ENCODE assay signal across 40 mouse cellular contexts in the genomic region with DNA sequence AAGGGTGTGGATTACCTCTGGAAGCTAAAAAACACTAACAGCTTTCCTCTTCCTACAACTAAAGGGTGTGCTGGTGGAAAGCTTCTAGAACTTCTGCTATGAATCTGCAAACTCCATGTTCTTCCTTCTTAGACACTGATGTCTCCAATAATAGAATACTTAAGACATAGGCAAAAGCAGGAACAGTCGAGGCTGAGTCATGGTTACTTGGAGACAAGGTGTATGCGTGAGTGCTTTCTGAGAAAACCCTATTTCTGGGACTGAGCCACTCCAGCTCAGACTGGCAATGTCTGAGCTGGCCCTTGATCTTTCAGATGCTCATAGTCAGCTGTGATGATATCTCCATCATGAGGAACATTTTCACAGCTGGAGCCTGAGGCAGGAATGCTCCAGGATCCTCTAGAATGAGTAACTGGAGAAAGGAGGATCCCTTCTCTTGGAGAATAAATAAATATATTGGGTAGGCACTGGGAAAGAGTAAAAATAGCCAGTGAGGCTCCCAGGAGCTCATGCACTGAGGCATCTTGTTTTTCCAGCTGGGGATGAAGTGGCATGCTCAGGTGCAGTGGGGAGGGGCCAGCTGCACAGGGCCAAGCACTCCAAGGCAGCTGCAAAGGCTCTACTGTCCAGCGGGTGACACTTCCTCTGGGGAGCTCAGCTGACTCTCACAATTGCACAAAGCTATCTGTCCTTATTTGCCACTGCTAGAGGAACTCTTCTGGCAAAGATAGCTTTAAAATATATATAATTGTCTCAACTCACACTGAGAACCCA. TPM values are rescaled to one million over a fixed set of nuclear protein-coding genes. Genes with fewer than 3 reads are reported as not detected.
DNase-seq lines count a peak whose midpoint lies in the region; ATAC-seq and TF ChIP-seq lines count a peak whose summit lies in the region.
"Had no signal": no experiment of that assay in that cellular context is flagged by ENCODE, and none has a peak within 500 bp of the region (broad histone marks: within the 10 kb centered on the region; RNA-seq: fewer than 3 reads in every experiment).

No protein-coding gene starts in this region.

- H3K27ac ChIP-seq in left cerebral cortex, adult 2 months = peak overlapping the region; percentile 47; the same call in 1 of the 2 replicates
- H3K27ac ChIP-seq in olfactory bulb, adult 2 months (ENCODE audit: insufficient read depth, low read depth, low read length) = peak overlapping the region; percentile 36; the same call in 1 of the 2 replicates
- H3K27ac ChIP-seq: embryonic facial prominence, embryonic 10.5 days; embryonic facial prominence, embryonic 15.5 days; forebrain, embryonic 13.5 days; heart, embryonic 13.5 days; hindbrain, embryonic 14.5 days; limb, embryonic 15.5 days; liver, embryonic 13.5 days; midbrain, embryonic 12.5 days; neural tube, embryonic 12.5 days had no signal

- DNase-seq in frontal cortex, postnatal 14 days (ENCODE audit: low spot score in 2 of 2) = no peak
- DNase-seq in left cerebral cortex, adult 2 months (ENCODE audit: extremely low spot score in 1 of 2, low spot score in 2 of 2) = no peak
- DNase-seq in left cerebral cortex, postnatal 10 days (ENCODE audit: extremely low spot score in 1 of 2, low spot score in 2 of 2) = no peak
- peak; percentile 26 to 33 for DNase-seq in right cerebral cortex, adult 2 months (ENCODE audit: low spot score in 2 of 2)
- DNase-seq in right cerebral cortex, postnatal 10 days (ENCODE audit: low spot score in 2 of 2) = no peak
- DNase-seq in spleen, postnatal 14 days (ENCODE audit: low spot score in 2 of 2) = no peak
- DNase-seq: adrenal gland, postnatal 25 days; cerebellum, adult 2 months; cerebellum, postnatal 14 days; heart, postnatal 10 days; kidney, postnatal 10 days; liver, embryonic 13.5 days; lung, adult 18-20 months; lung, postnatal 4 days; thymus, postnatal 14 days had no signal

- TF ChIP-seq POLR2A in olfactory bulb, adult 2 months (IDR thresholded peaks at IDR 0.05; ENCODE audit: insufficient read depth, low read depth, low read length) = no peak

- WGBS in olfactory bulb, adult 2 months = 59% methylated on average over 3 of the region's 3 CpGs

- intact Hi-C loops in left cerebral cortex, adult 2 months (cut with DNase I) = no loop called here
- intact Hi-C loops in left cerebral cortex, postnatal 10 days (cut with DNase I) = no loop called here

- TF ChIP-seq CTCF in left cerebral cortex, adult 2 months (IDR thresholded peaks at IDR 0.05) = no peak
- no peak for TF ChIP-seq CTCF in olfactory bulb, adult 2 months (IDR thresholded peaks at IDR 0.05; ENCODE audit: insufficient read depth, low read depth, low read length)

- H3K4me3 ChIP-seq in left cerebral cortex, adult 2 months = no peak overlapping the region
- no peak overlapping the region for H3K4me3 ChIP-seq in olfactory bulb, adult 2 months (ENCODE audit: insufficient read depth, low read depth, low read length)
- H3K4me3 ChIP-seq: embryonic facial prominence, embryonic 10.5 days; embryonic facial prominence, embryonic 15.5 days; forebrain, embryonic 13.5 days; heart, embryonic 13.5 days; limb, embryonic 15.5 days; liver, embryonic 13.5 days; megakaryocyte, embryonic 14.5 days; midbrain, embryonic 12.5 days; myocyte; neural tube, embryonic 12.5 days had no signal

- ATAC-seq in frontal cortex, adult (ENCODE audit: low TSS enrichment) = peak; percentile 86
- ATAC-seq: CD4-positive, CD25-positive, alpha-beta regulatory T cell, adult 4 months; forebrain, embryonic 13.5 days; intestine, postnatal 0 days; lung, postnatal 0 days had no signal

- H3K4me1 ChIP-seq in olfactory bulb, adult 2 months (ENCODE audit: control insufficient read depth, insufficient read depth, low read length) = peaks cover 2% of the 10 kb centered on the region; the same call in 1 of the 2 replicates
- H3K4me1 ChIP-seq: embryonic facial prominence, embryonic 10.5 days; embryonic facial prominence, embryonic 15.5 days; forebrain, embryonic 13.5 days; limb, embryonic 15.5 days; liver, embryonic 13.5 days; megakaryocyte, embryonic 14.5 days; midbrain, embryonic 12.5 days; neural tube, embryonic 12.5 days had no signal

RNA-seq across cellular contexts. Expression of gene Lce1m, which starts 4.7 kb away (rescaled TPM):
- not detected for total RNA-seq in left cerebral cortex, adult 2 months (2021)
- not detected for total RNA-seq in left cerebral cortex, postnatal 10 days (2021)
- polyA plus RNA-seq in olfactory bulb, adult 2 months (2012; ENCODE audit: insufficient read depth, insufficient read length, low replicate concordance, missing spikeins) = not detected in 2 replicates
- total RNA-seq: adrenal gland, adult 18-20 months; adrenal gland, postnatal 25 days; gastrocnemius, adult 8-10 months; heart, adult 8-10 months; heart, postnatal 10 days; hematopoietic stem cell, adult 5-6 weeks; layer of hippocampus, postnatal 10 days; left cerebral cortex, postnatal 36 days had no signal
- polyA plus RNA-seq: brain, embryonic 14.5 days; CD4-positive, CD25-positive, alpha-beta regulatory T cell, adult 4 months; cerebellum, adult 2 months; embryonic facial prominence, embryonic 10.5 days; forebrain, embryonic 13.5 days; gonadal fat pad, adult 2 months; heart, embryonic 13.5 days; hindbrain, embryonic 14.5 days; intestine, postnatal 0 days; liver, embryonic 13.5 days; lung, postnatal 0 days; midbrain, embryonic 12.5 days; midbrain, postnatal 0 days; myocyte; neural tube, embryonic 12.5 days; stomach, embryonic 14.5 days had no signal

RNA-seq across cellular contexts. Expression of gene Crct1, which starts 8.1 kb away (rescaled TPM):
- total RNA-seq in left cerebral cortex, adult 2 months (2021) = not detected
- total RNA-seq in left cerebral cortex, postnatal 10 days (2021) = not detected
- polyA plus RNA-seq in olfactory bulb, adult 2 months (2012; ENCODE audit: insufficient read depth, insufficient read length, low replicate concordance, missing spikeins) = not detected in 2 replicates
- total RNA-seq: adrenal gland, adult 18-20 months; adrenal gland, postnatal 25 days; gastrocnemius, adult 8-10 months; heart, adult 8-10 months; heart, postnatal 10 days; hematopoietic stem cell, adult 5-6 weeks; layer of hippocampus, postnatal 10 days; left cerebral cortex, postnatal 36 days had no signal
- polyA plus RNA-seq: CD4-positive, CD25-positive, alpha-beta regulatory T cell, adult 4 months; cerebellum, adult 2 months; embryonic facial prominence, embryonic 10.5 days; forebrain, embryonic 13.5 days; gonadal fat pad, adult 2 months; intestine, postnatal 0 days; liver, embryonic 13.5 days; lung, postnatal 0 days had no signal

RNA-seq across cellular contexts. Expression of gene Lce3f, which starts 31.6 kb away (rescaled TPM):
- not detected for total RNA-seq in left cerebral cortex, adult 2 months (2021)
- not detected for total RNA-seq in left cerebral cortex, postnatal 10 days (2021)
- polyA plus RNA-seq in olfactory bulb, adult 2 months (2012; ENCODE audit: insufficient read depth, insufficient read length, low replicate concordance, missing spikeins) = not detected in 2 replicates
- total RNA-seq: adrenal gland, adult 18-20 months; adrenal gland, postnatal 25 days; gastrocnemius, adult 8-10 months; heart, adult 8-10 months; heart, postnatal 10 days; hematopoietic stem cell, adult 5-6 weeks; layer of hippocampus, postnatal 10 days; left cerebral cortex, postnatal 36 days; midbrain, postnatal 0 days had no signal
- polyA plus RNA-seq: brain, embryonic 14.5 days; CD4-positive, CD25-positive, alpha-beta regulatory T cell, adult 4 months; cerebellum, adult 2 months; embryonic facial prominence, embryonic 10.5 days; forebrain, embryonic 13.5 days; gonadal fat pad, adult 2 months; heart, embryonic 13.5 days; hindbrain, embryonic 14.5 days; intestine, postnatal 0 days; liver, embryonic 13.5 days; lung, postnatal 0 days; midbrain, embryonic 12.5 days; midbrain, postnatal 0 days; myocyte; neural tube, embryonic 12.5 days; stomach, embryonic 14.5 days had no signal

RNA-seq across cellular contexts. Expression of gene Gm4858, which starts 45.0 kb away (rescaled TPM):
- not detected for total RNA-seq in left cerebral cortex, adult 2 months (2021)
- total RNA-seq in left cerebral cortex, postnatal 10 days (2021) = not detected
- not detected in 2 replicates for polyA plus RNA-seq in olfactory bulb, adult 2 months (2012; ENCODE audit: insufficient read depth, insufficient read length, low replicate concordance, missing spikeins)
- total RNA-seq: adrenal gland, adult 18-20 months; adrenal gland, postnatal 25 days; gastrocnemius, adult 8-10 months; heart, adult 8-10 months; heart, postnatal 10 days; hematopoietic stem cell, adult 5-6 weeks; layer of hippocampus, postnatal 10 days; left cerebral cortex, postnatal 36 days; midbrain, postnatal 0 days had no signal
- polyA plus RNA-seq: brain, embryonic 14.5 days; cerebellum, adult 2 months; embryonic facial prominence, embryonic 10.5 days; embryonic facial prominence, embryonic 15.5 days; forebrain, embryonic 13.5 days; gonadal fat pad, adult 2 months; heart, embryonic 13.5 days; hindbrain, embryonic 14.5 days; intestine, postnatal 0 days; limb, embryonic 15.5 days; liver, embryonic 13.5 days; lung, postnatal 0 days; midbrain, embryonic 12.5 days; midbrain, postnatal 0 days; myocyte; neural tube, embryonic 12.5 days; stomach, embryonic 14.5 days had no signal

RNA-seq across cellular contexts. Expression of gene Lce3e, which starts 56.7 kb away (rescaled TPM):
- total RNA-seq in left cerebral cortex, adult 2 months (2021) = not detected
- not detected for total RNA-seq in left cerebral cortex, postnatal 10 days (2021)
- polyA plus RNA-seq in olfactory bulb, adult 2 months (2012; ENCODE audit: insufficient read depth, insufficient read length, low replicate concordance, missing spikeins) = not detected in 2 replicates
- total RNA-seq: adrenal gland, adult 18-20 months; adrenal gland, postnatal 25 days; gastrocnemius, adult 8-10 months; heart, adult 8-10 months; heart, postnatal 10 days; hematopoietic stem cell, adult 5-6 weeks; layer of hippocampus, postnatal 10 days; left cerebral cortex, postnatal 36 days; midbrain, postnatal 0 days had no signal
- polyA plus RNA-seq: brain, embryonic 14.5 days; CD4-positive, CD25-positive, alpha-beta regulatory T cell, adult 4 months; cerebellum, adult 2 months; embryonic facial prominence, embryonic 10.5 days; forebrain, embryonic 13.5 days; gonadal fat pad, adult 2 months; heart, embryonic 13.5 days; hindbrain, embryonic 14.5 days; intestine, postnatal 0 days; limb, embryonic 15.5 days; liver, embryonic 13.5 days; lung, postnatal 0 days; midbrain, embryonic 12.5 days; midbrain, postnatal 0 days; myocyte; neural tube, embryonic 12.5 days; stomach, embryonic 14.5 days had no signal

Comparison
In these comparisons a context has a peak if more than half of its experiments do, and no peak if none do; other contexts are left out.
1. DNase-seq: peak in right cerebral cortex, adult 2 months (2 of 2); none in frontal cortex, postnatal 14 days (0 of 2), left cerebral cortex, adult 2 months (0 of 2), left cerebral cortex, postnatal 10 days (0 of 2), right cerebral cortex, postnatal 10 days (0 of 2) and spleen, postnatal 14 days (0 of 2).